In the genomic region with DNA sequence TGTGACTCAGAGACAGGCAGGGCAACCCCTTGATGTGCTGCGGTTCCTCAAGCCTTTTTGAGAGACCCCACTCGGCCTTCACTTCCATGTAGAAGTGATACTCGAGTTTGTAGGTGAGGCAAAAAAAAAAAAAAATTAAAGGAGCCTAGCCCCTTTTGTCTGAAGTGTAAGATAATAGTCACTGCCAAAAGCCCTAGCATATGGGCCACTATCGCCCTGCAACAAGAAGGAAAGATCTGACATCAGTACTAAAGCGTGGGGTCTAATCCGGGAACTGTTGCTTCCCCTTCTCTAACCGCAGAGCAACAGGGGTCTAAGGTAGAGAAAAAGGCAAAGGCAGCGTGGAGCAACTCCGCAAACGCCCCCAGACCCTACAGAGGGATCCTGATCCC, we compare ENCODE assay signal across 8 mouse cellular contexts. TPM values are rescaled to one million over a fixed set of nuclear protein-coding genes. Genes with fewer than 3 reads are reported as not detected.
DNase-seq lines count a peak whose midpoint lies in the region; ATAC-seq and TF ChIP-seq lines count a peak whose summit lies in the region.

No protein-coding gene starts in this region.

- peak overlapping the region; percentile 95 for H3K4me2 ChIP-seq in lung, postnatal 0 days (replicated peaks; ENCODE audit: low read depth, low read length)
- H3K4me2 ChIP-seq in forebrain, embryonic 12.5 days = peak overlapping the region; percentile 92
- peak overlapping the region; percentile 65 for H3K4me2 ChIP-seq in limb, embryonic 15.5 days
- peak overlapping the region; percentile 94 for H3K4me2 ChIP-seq in stomach, embryonic 15.5 days

- H3K4me1 ChIP-seq in lung, postnatal 0 days (ENCODE audit: insufficient read depth, low read depth, low read length) = peaks cover 16% of the 10 kb centered on the region; the same call in 1 of the 2 replicates
- H3K4me1 ChIP-seq in forebrain, embryonic 12.5 days = peaks cover 36% of the 10 kb centered on the region
- H3K4me1 ChIP-seq in limb, embryonic 15.5 days = peaks cover 36% of the 10 kb centered on the region
- H3K4me1 ChIP-seq in stomach, embryonic 15.5 days = peaks cover 15% of the 10 kb centered on the region

- peak overlapping the region; percentile 64 for H3K4me3 ChIP-seq in lung, postnatal 0 days (ENCODE audit: low read depth, low read length)
- peak overlapping the region; percentile 73 for H3K4me3 ChIP-seq in forebrain, embryonic 12.5 days (replicated peaks)
- H3K4me3 ChIP-seq in limb, embryonic 15.5 days = peak overlapping the region; percentile 77
- peak overlapping the region; percentile 65 for H3K4me3 ChIP-seq in stomach, embryonic 15.5 days (replicated peaks)

- WGBS in lung, postnatal 0 days = 15% methylated on average over 10 of the region's 10 CpGs
- WGBS in forebrain, embryonic 12.5 days = 4% methylated on average over 10 of the region's 10 CpGs
- WGBS in limb, embryonic 15.5 days = 13% methylated on average over 10 of the region's 10 CpGs
- 26% methylated on average over 10 of the region's 10 CpGs for WGBS in stomach, embryonic 15.5 days

- no peak for TF ChIP-seq CTCF in lung, postnatal 0 days (IDR thresholded peaks at IDR 0.05)

- no peak overlapping the region for H3K9ac ChIP-seq in lung, postnatal 0 days (replicated peaks; ENCODE audit: low read depth)
- peak overlapping the region; percentile 88 for H3K9ac ChIP-seq in forebrain, embryonic 12.5 days
- H3K9ac ChIP-seq in limb, embryonic 15.5 days = peak overlapping the region; percentile 86
- H3K9ac ChIP-seq in stomach, embryonic 15.5 days = peak overlapping the region; percentile 65; the same call in 1 of the 2 replicates

- ATAC-seq in lung, postnatal 0 days = no peak
- 0 out of 2 replicates have a peak, but pooled peaks have one; percentile 0 for ATAC-seq in forebrain, embryonic 12.5 days (ENCODE audit: low FRiP score)
- no peak for ATAC-seq in limb, embryonic 15.5 days (ENCODE audit: insufficient number of reproducible peaks, low FRiP score, low TSS enrichment, low read depth)
- ATAC-seq in stomach, embryonic 15.5 days (ENCODE audit: insufficient read depth, low FRiP score, low read depth) = no peak

- H3K36me3 ChIP-seq in lung, postnatal 0 days (ENCODE audit: insufficient read depth, low read length) = 0 out of 2 replicates have a peak, but pooled peaks cover 3% of the 10 kb centered on the region
- H3K36me3 ChIP-seq in forebrain, embryonic 12.5 days (replicated peaks) = peaks cover 21% of the 10 kb centered on the region
- H3K36me3 ChIP-seq in limb, embryonic 15.5 days = peaks cover 21% of the 10 kb centered on the region
- peaks cover 10% of the 10 kb centered on the region; the same call in 1 of the 2 replicates for H3K36me3 ChIP-seq in stomach, embryonic 15.5 days

- no peak overlapping the region for H3K27ac ChIP-seq in lung, postnatal 0 days (ENCODE audit: low read length)
- peak overlapping the region; percentile 89 for H3K27ac ChIP-seq in forebrain, embryonic 12.5 days
- H3K27ac ChIP-seq in limb, embryonic 15.5 days = peak overlapping the region; percentile 97
- no peak overlapping the region for H3K27ac ChIP-seq in stomach, embryonic 15.5 days

- no peak for TF ChIP-seq EP300 in lung, postnatal 0 days (IDR thresholded peaks at IDR 0.05)

- H3K9me3 ChIP-seq in lung, postnatal 0 days (ENCODE audit: low read length) = no peaks in the 10 kb centered on the region
- H3K9me3 ChIP-seq in forebrain, embryonic 12.5 days = no peaks in the 10 kb centered on the region
- H3K9me3 ChIP-seq in limb, embryonic 15.5 days = no peaks in the 10 kb centered on the region
- H3K9me3 ChIP-seq in stomach, embryonic 15.5 days = no peaks in the 10 kb centered on the region

- no peaks in the 10 kb centered on the region for H3K27me3 ChIP-seq in lung, postnatal 0 days (replicated peaks; ENCODE audit: insufficient read depth, low read length)
- no peaks in the 10 kb centered on the region for H3K27me3 ChIP-seq in forebrain, embryonic 12.5 days
- H3K27me3 ChIP-seq in limb, embryonic 15.5 days = no peaks in the 10 kb centered on the region
- H3K27me3 ChIP-seq in stomach, embryonic 15.5 days (replicated peaks) = no peaks in the 10 kb centered on the region

- DNase-seq in lung, postnatal 0 days (ENCODE audit: low spot score) = no peak
- DNase-seq in lung, adult 18-20 months = no peak
- DNase-seq in layer of hippocampus, adult 8-10 months (ENCODE audit: low spot score in 2 of 2) = no peak
- no peak for DNase-seq in left cerebral cortex, postnatal 10 days (ENCODE audit: extremely low spot score in 1 of 2, low spot score in 2 of 2)
- no peak for DNase-seq in c-Kit-positive CD71-positive TER-119-positive erythroid progenitor cells, embryonic 14.5 days (ENCODE audit: low spot score)

- intact Hi-C loops in left cerebral cortex, postnatal 10 days (cut with DNase I) = no loop called here

RNA-seq across cellular contexts. Expression of a gene that starts 0.7 kb away (rescaled TPM):
- 46.3 and 56.6 TPM in 2 replicates for polyA plus RNA-seq in lung, postnatal 0 days (2015; fragmentation: Nextera tagmentation; extraction: Ambion mirVana)
- 116 and 117 TPM in 2 replicates for polyA plus RNA-seq in forebrain, embryonic 12.5 days (2016; fragmentation: Nextera tagmentation; extraction: Ambion mirVana)
- 126 and 149 TPM in 2 replicates for polyA plus RNA-seq in limb, embryonic 15.5 days (2015; fragmentation: Nextera tagmentation; extraction: Ambion mirVana)
- 85.7 and 102 TPM in 2 replicates for polyA plus RNA-seq in stomach, embryonic 15.5 days (2015; fragmentation: Nextera tagmentation; extraction: Ambion mirVana)
- 10 to 100 TPM; 30.3 to 40.9 (median 34.5) TPM for total RNA-seq in layer of hippocampus, adult 8-10 months (2022)
- total RNA-seq in left cerebral cortex, postnatal 10 days (2021) = 10 to 100 TPM; 32.7 to 37.1 TPM

RNA-seq across cellular contexts. Expression of a gene that starts 31.6 kb away (rescaled TPM):
- 0.66 and 0.96 TPM in 2 replicates for polyA plus RNA-seq in lung, postnatal 0 days (2015; fragmentation: Nextera tagmentation; extraction: Ambion mirVana)
- 1.1 TPM in 2 replicates for polyA plus RNA-seq in forebrain, embryonic 12.5 days (2016; fragmentation: Nextera tagmentation; extraction: Ambion mirVana)
- 0.29 and 0.37 TPM in 2 replicates for polyA plus RNA-seq in limb, embryonic 15.5 days (2015; fragmentation: Nextera tagmentation; extraction: Ambion mirVana)
- 10.1 and 14.2 TPM in 2 replicates for polyA plus RNA-seq in stomach, embryonic 15.5 days (2015; fragmentation: Nextera tagmentation; extraction: Ambion mirVana)
- 1 to 10 TPM in 2 of 4 experiments, under 1 TPM in 2; 0.74 to 1.7 (median 0.91) TPM for total RNA-seq in layer of hippocampus, adult 8-10 months (2022)
- not detected for total RNA-seq in left cerebral cortex, postnatal 10 days (2021)

RNA-seq across cellular contexts. Expression of a gene that starts 36.7 kb away (rescaled TPM):
- polyA plus RNA-seq in lung, postnatal 0 days (2015; fragmentation: Nextera tagmentation; extraction: Ambion mirVana) = 23.0 and 24.1 TPM in 2 replicates
- 97.1 and 101 TPM in 2 replicates for polyA plus RNA-seq in forebrain, embryonic 12.5 days (2016; fragmentation: Nextera tagmentation; extraction: Ambion mirVana)
- polyA plus RNA-seq in limb, embryonic 15.5 days (2015; fragmentation: Nextera tagmentation; extraction: Ambion mirVana) = 26.7 and 27.5 TPM in 2 replicates
- 30.8 and 32.9 TPM in 2 replicates for polyA plus RNA-seq in stomach, embryonic 15.5 days (2015; fragmentation: Nextera tagmentation; extraction: Ambion mirVana)
- 10 to 100 TPM; 45.7 to 46.6 (median 45.8) TPM for total RNA-seq in layer of hippocampus, adult 8-10 months (2022)
- total RNA-seq in left cerebral cortex, postnatal 10 days (2021) = 10 to 100 TPM; 30.2 to 32.4 TPM

RNA-seq across cellular contexts. Expression of a gene that starts 58.4 kb away (rescaled TPM):
- polyA plus RNA-seq in lung, postnatal 0 days (2015; fragmentation: Nextera tagmentation; extraction: Ambion mirVana) = 0.08 TPM in 1 of 2 replicates, not detected in the other
- not detected in 2 replicates for polyA plus RNA-seq in forebrain, embryonic 12.5 days (2016; fragmentation: Nextera tagmentation; extraction: Ambion mirVana)
- polyA plus RNA-seq in limb, embryonic 15.5 days (2015; fragmentation: Nextera tagmentation; extraction: Ambion mirVana) = not detected in 2 replicates
- polyA plus RNA-seq in stomach, embryonic 15.5 days (2015; fragmentation: Nextera tagmentation; extraction: Ambion mirVana) = not detected in 2 replicates
- not detected for total RNA-seq in layer of hippocampus, adult 8-10 months (2022)
- total RNA-seq in left cerebral cortex, postnatal 10 days (2021) = not detected

Comparison
In these comparisons a context has a peak if more than half of its experiments do, and no peak if none do; other contexts are left out.
1. H3K27ac ChIP-seq: peak in forebrain, embryonic 12.5 days (single experiment) and limb, embryonic 15.5 days (single experiment); none in lung, postnatal 0 days (single experiment) and stomach, embryonic 15.5 days (single experiment).
2. Peak in every context shown above with its lines, with median percentiles within 50 percentile points of each other: H3K4me2 ChIP-seq and H3K4me3 ChIP-seq.